Mouse (Mus musculus) forebrain, embryonic 16.5 days (tissue): Measurements from ENCODE around the gene Gprin1. TPM values are rescaled to one million over a fixed set of nuclear protein-coding genes. Genes with fewer than 3 reads are reported as not detected.
A peak's percentile ranks its signal among the peaks of the same experiment; 100 is the strongest.

Experiments
- ATAC-seq: fragments of 200-750 bp; cut with Nextera tagmentation; 2 replicates; pipeline ENCODE4 v1.8.0; 2017; ENCODE audit warnings: mild to moderate bottlenecking, moderate library complexity
- H3K27ac ChIP-seq: fragments of 300-500 bp; sonication (generic); 2 replicates; pipeline ENCODE4 v1.5.1; 2014; ENCODE audit warnings: low read length, control low read depth
- H3K27me3 ChIP-seq: fragments of 300-500 bp; sonication (generic); replicated peaks from 2 replicates; pipeline ENCODE4 v1.6.1; 2014; ENCODE audit warnings: low read length; ENCODE audit not compliant: control insufficient read depth, insufficient read depth
- H3K36me3 ChIP-seq: fragments of 300-500 bp; sonication (generic); 2 replicates; pipeline ENCODE4 v1.6.1; 2014; ENCODE audit not compliant: control insufficient read depth, insufficient read depth
- H3K4me1 ChIP-seq: fragments of 300-500 bp; sonication (generic); replicated peaks from 2 replicates; pipeline ENCODE4 v1.6.1; 2014; ENCODE audit warnings: low read length; ENCODE audit not compliant: control insufficient read depth, insufficient read depth
- H3K4me2 ChIP-seq: fragments of 300-500 bp; sonication (generic); 2 replicates; pipeline ENCODE4 v1.6.1; 2014; ENCODE audit warnings: mild to moderate bottlenecking, low read length, control low read depth
- H3K4me3 ChIP-seq: fragments of 300-500 bp; sonication (generic); replicated peaks from 2 replicates; pipeline ENCODE4 v1.5.1; 2014; ENCODE audit warnings: mild to moderate bottlenecking, low read length, control low read depth
- H3K9ac ChIP-seq: fragments of 300-500 bp; sonication (generic); replicated peaks from 2 replicates; pipeline ENCODE4 v1.6.1; 2014; ENCODE audit warnings: low read depth, low read length, control low read depth
- H3K9me3 ChIP-seq: fragments of 300-500 bp; sonication (generic); 2 replicates; pipeline ENCODE4 v1.6.1; 2016; ENCODE audit warnings: low read length; ENCODE audit not compliant: control insufficient read depth
- WGBS: fragments of 180-500 bp; shearing (Covaris S2); extraction: QIAGEN DNeasy Blood & Tissue Kit; methylation state at CpG from one replicate; pipeline ENCODE4 v1.1.7; 2014; 5-methylcytosine and 5-hydroxymethylcytosine counted together
- polyA plus RNA-seq: library from polyadenylated mRNA; unstranded; fragments of >200 nt; fragmentation: Nextera tagmentation; extraction: Ambion mirVana; gene quantifications from 2 replicates; pipeline ENCODE4 v1.2.1, GENCODE M21; 2015

Gene Gprin1
- polyA plus RNA-seq, 1 experiment from 2014 or later: 7.1 TPM

GRCm38 (mm10) chr13:54746896-54747295 is 2.8 kb downstream of the Gprin1 start:
- Histone ChIP-seq H3K36me3 (peaks cover 2% of the 10 kb centered on the region; the same call in 1 of the 2 replicates), H3K4me1 (peaks cover 48% of the 10 kb centered on the region), H3K27me3 (no peaks in the 10 kb centered on the region), H3K4me3 (0 out of 2 replicates have a peak overlapping the region, but pooled peaks have one; percentile 11), H3K9ac (no peak overlapping the region), H3K4me2 (peak overlapping the region; percentile 83), H3K9me3 (no peaks in the 10 kb centered on the region), H3K27ac (no peak overlapping the region)
- no peak for ATAC-seq
- WGBS: 23% methylated on average over 10 of the region's 10 CpGs

GRCm38 (mm10) chr13:54746110-54746509 is 3.6 kb downstream of the Gprin1 start:
- Histone ChIP-seq H3K9ac (no peak overlapping the region), H3K4me2 (peak overlapping the region; percentile 31), H3K36me3 (peaks cover 5% of the 10 kb centered on the region; the same call in 1 of the 2 replicates), H3K4me1 (peaks cover 52% of the 10 kb centered on the region), H3K4me3 (no peak overlapping the region), H3K27ac (no peak overlapping the region), H3K27me3 (no peaks in the 10 kb centered on the region), H3K9me3 (no peaks in the 10 kb centered on the region)
- ATAC-seq: no peak
- 37% methylated on average over 6 of the region's 6 CpGs for WGBS

- WGBS: 6% methylated on average over 25 of the region's 34 CpGs
- Histone ChIP-seq H3K4me2 (peak overlapping the region; percentile 34), H3K9me3 (no peaks in the 10 kb centered on the region), H3K36me3 (peaks cover 40% of the 10 kb centered on the region), H3K4me3 (no peak overlapping the region), H3K27ac (no peak overlapping the region), H3K9ac (peak overlapping the region; percentile 13; the same call in 1 of the 2 replicates), H3K27me3 (0 out of 2 replicates have a peak, but pooled peaks cover 11% of the 10 kb centered on the region), H3K4me1 (peaks cover 16% of the 10 kb centered on the region)
- 0 out of 2 replicates have a peak, but pooled peaks have one; percentile 11 for ATAC-seq
These were observed 11.5 kb downstream of the Gprin1 start for GRCm38 (mm10) chr13:54738213-54738601.

- Histone ChIP-seq H3K4me2 (peak overlapping the region; percentile 34), H3K4me3 (peak overlapping the region; percentile 17; the same call in 1 of the 2 replicates), H3K9ac (peak overlapping the region; percentile 13; the same call in 1 of the 2 replicates), H3K4me1 (peaks cover 16% of the 10 kb centered on the region), H3K27me3 (0 out of 2 replicates have a peak, but pooled peaks cover 11% of the 10 kb centered on the region), H3K27ac (no peak overlapping the region), H3K9me3 (no peaks in the 10 kb centered on the region), H3K36me3 (peaks cover 40% of the 10 kb centered on the region)
- 2% methylated on average over 78 of the region's 87 CpGs for WGBS
- peak; percentile 75 for ATAC-seq
These were observed 12.0 kb downstream of the Gprin1 start for GRCm38 (mm10) chr13:54737488-54738212.

GRCm38 (mm10) chr13:54736931-54737330 is 12.7 kb downstream of the Gprin1 start:
- no peak overlapping the region for H3K4me2 ChIP-seq
- no peak overlapping the region for H3K9ac ChIP-seq
- 30% methylated on average over 3 of the region's 3 CpGs for WGBS
- no peaks in the 10 kb centered on the region for H3K9me3 ChIP-seq
- no peak overlapping the region for H3K4me3 ChIP-seq
- no peak overlapping the region for H3K27ac ChIP-seq
- peaks cover 40% of the 10 kb centered on the region for H3K36me3 ChIP-seq
- 0 out of 2 replicates have a peak, but pooled peaks cover 11% of the 10 kb centered on the region for H3K27me3 ChIP-seq
- no peak for ATAC-seq
- H3K4me1 ChIP-seq: peaks cover 16% of the 10 kb centered on the region

GRCm38 (mm10) chr13:54726131-54726530 is 23.5 kb downstream of the Gprin1 start:
- Histone ChIP-seq H3K9ac (no peak overlapping the region), H3K4me3 (no peak overlapping the region), H3K36me3 (no peaks in the 10 kb centered on the region), H3K9me3 (peaks cover 3% of the 10 kb centered on the region), H3K27ac (no peak overlapping the region), H3K4me2 (no peak overlapping the region), H3K27me3 (no peaks in the 10 kb centered on the region), H3K4me1 (no peaks in the 10 kb centered on the region)
- no peak for ATAC-seq
- WGBS: 59% methylated on average over 11 of the region's 11 CpGs

- no peak overlapping the region for H3K27ac ChIP-seq
- ATAC-seq: no peak
- H3K36me3 ChIP-seq: no peaks in the 10 kb centered on the region
- WGBS: 94% methylated on average over 3 of the region's 3 CpGs
- peaks cover 3% of the 10 kb centered on the region for H3K9me3 ChIP-seq
- no peaks in the 10 kb centered on the region for H3K4me1 ChIP-seq
- H3K4me2 ChIP-seq: no peak overlapping the region
- H3K4me3 ChIP-seq: no peak overlapping the region
- no peaks in the 10 kb centered on the region for H3K27me3 ChIP-seq
- no peak overlapping the region for H3K9ac ChIP-seq
These were observed 26.5 kb downstream of the Gprin1 start for GRCm38 (mm10) chr13:54723143-54723542.

GRCm38 (mm10) chr13:54716916-54717315 is 32.8 kb downstream of the Gprin1 start:
- H3K4me2 ChIP-seq: no peak overlapping the region
- no peaks in the 10 kb centered on the region for H3K27me3 ChIP-seq
- 0 out of 2 replicates have a peak, but pooled peaks have one; percentile 23 for ATAC-seq
- H3K27ac ChIP-seq: no peak overlapping the region
- no peaks in the 10 kb centered on the region for H3K4me1 ChIP-seq
- H3K9me3 ChIP-seq: no peaks in the 10 kb centered on the region
- no peak overlapping the region for H3K4me3 ChIP-seq
- WGBS: 3% methylated on average over 5 of the region's 5 CpGs
- no peaks in the 10 kb centered on the region for H3K36me3 ChIP-seq
- H3K9ac ChIP-seq: no peak overlapping the region

- 67% methylated on average over 10 of the region's 10 CpGs for WGBS
- H3K36me3 ChIP-seq: no peaks in the 10 kb centered on the region
- no peak for ATAC-seq
- H3K27me3 ChIP-seq: no peaks in the 10 kb centered on the region
- H3K4me1 ChIP-seq: no peaks in the 10 kb centered on the region
- H3K9ac ChIP-seq: no peak overlapping the region
- H3K27ac ChIP-seq: no peak overlapping the region
- H3K4me3 ChIP-seq: no peak overlapping the region
- no peak overlapping the region for H3K4me2 ChIP-seq
- H3K9me3 ChIP-seq: no peaks in the 10 kb centered on the region
These were observed 34.7 kb downstream of the Gprin1 start for GRCm38 (mm10) chr13:54714996-54715395.
